Mouse (Mus musculus) central nervous system, embryonic 18 days (tissue): ENCODE results near the gene Plk4. TPM values are rescaled to one million over a fixed set of nuclear protein-coding genes. Genes with fewer than 3 reads are reported as not detected.

Experiments used
- polyA plus RNA-seq: library from polyadenylated mRNA; depleted of rRNA; stranded (reverse); fragments of >200 nt; gene quantifications from 2 replicates; pipeline ENCODE4 v1.2.3, GENCODE M21; 2012; rRNA removed

Plk4 gene
- polyA plus RNA-seq, result 9.1 and 10.5 TPM in 2 replicates

DNA sequence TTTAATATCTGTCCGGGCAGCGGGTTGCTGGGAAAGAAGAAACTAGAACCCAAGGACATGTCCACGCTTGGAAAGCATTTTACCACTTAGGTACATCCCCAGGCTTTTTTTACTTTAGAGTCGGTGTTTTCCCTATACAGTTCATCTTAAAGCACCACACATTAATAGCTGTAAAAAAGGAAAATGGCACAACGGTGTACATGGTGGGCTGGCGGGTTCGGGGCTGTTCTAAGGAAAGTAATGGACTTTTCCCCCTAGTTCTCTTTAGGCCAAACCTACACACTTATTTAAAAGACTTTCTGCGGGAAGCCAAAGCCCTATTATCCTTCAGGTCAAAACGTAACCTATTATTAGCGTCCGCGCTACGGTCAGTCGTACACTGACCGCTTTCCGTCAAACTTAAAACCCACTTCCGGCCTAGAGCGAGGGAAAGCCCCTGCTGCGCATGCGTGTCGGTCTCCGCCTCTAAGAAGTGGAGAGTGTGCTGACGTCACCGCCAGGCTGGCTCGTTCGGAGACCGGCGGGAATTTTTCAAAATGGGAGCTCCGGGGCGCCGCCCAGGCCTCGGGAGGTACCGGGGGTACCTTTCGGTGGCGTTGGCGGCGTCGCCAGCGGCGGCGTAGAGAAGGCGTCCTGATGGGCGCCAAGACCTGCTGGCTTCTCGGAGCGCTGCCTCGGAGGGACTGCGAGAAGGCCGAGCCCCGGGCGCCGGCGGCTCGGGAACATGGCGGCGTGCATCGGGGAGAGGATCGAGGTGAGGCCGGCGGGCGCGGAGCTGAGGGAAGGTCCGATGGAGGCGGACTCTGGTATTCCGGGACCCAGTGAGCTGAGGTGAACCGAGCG lies at the start of gene Plk4:
Gene Plk4 (plus strand): TSS at position 490 of the 843 bp plus-strand sequence.

DNA sequence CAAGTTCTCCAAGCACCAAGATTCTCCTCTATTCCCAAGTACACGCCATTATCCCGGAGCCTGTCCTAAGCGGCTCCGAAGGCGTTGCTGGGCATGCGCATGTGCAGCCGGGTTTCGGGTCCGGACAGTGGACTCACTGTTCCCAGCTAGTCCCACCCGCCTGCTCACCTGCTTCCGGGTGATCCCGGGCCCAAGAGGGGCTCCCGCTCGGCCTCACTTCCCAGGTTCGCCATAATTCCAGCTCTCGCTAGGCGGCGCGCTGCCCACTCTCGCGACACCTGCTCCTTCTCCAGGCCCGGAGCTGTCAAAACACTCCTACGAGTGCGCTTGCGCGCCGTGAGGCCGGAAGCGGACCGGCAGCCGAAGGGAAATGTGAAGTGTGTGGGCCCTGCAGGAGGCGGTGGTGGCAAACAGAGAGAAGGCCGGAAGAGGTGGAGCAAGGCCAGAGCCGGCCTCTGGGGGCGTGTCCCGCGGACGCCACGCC lies 46.7 kb downstream of the Plk4 start, which contains the start of gene Mfsd8:
Gene Mfsd8 (minus strand): TSS at position 414 of the 484 bp plus-strand sequence.

DNA sequence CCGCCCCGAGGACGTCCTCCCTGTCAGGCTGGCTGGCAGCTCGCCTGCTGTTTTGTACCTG lies 47.0 kb downstream of the Plk4 start, which contains the start of gene Abhd18:
Gene Abhd18 (plus strand): TSS at position 14 of the 61 bp plus-strand sequence.

Other genes with a start within 250 kb of the Plk4 start
- 0.23 and 0.28 TPM in 2 replicates for gene Slc25a31, start 91.2 kb upstream of the Plk4 start, polyA plus RNA-seq
- 16.2 and 21.1 TPM in 2 replicates for gene Hspa4l, start 55.5 kb upstream of the Plk4 start, polyA plus RNA-seq
- 14.3 and 16.5 TPM in 2 replicates for gene Mfsd8, start 46.9 kb downstream of the Plk4 start, polyA plus RNA-seq
- 11.3 and 12.0 TPM in 2 replicates for gene Abhd18, start 47.0 kb downstream of the Plk4 start, polyA plus RNA-seq
- 0.09 and 0.13 TPM in 2 replicates for gene 1700034I23Rik, start 102.5 kb downstream of the Plk4 start, polyA plus RNA-seq
- gene Larp1b, start 149.8 kb downstream of the Plk4 start, polyA plus RNA-seq, result 10.4 and 12.1 TPM in 2 replicates